Mouse (Mus musculus): ENCODE data around the gene Clca3a1.

Clca3a1 gene

GRCm38 (mm10) chr3:144681542-144681941, 79.2 kb downstream of the Clca3a1 start:
- no peak for DNase-seq (ENCODE audit: low spot score in 2 of 2)

- DNase-seq (ENCODE audit: low spot score in 2 of 2), result no peak
These were observed 81.0 kb downstream of the Clca3a1 start for GRCm38 (mm10) chr3:144679701-144680159.

All from cerebellum, postnatal 4 days (tissue).